In the genomic region with DNA sequence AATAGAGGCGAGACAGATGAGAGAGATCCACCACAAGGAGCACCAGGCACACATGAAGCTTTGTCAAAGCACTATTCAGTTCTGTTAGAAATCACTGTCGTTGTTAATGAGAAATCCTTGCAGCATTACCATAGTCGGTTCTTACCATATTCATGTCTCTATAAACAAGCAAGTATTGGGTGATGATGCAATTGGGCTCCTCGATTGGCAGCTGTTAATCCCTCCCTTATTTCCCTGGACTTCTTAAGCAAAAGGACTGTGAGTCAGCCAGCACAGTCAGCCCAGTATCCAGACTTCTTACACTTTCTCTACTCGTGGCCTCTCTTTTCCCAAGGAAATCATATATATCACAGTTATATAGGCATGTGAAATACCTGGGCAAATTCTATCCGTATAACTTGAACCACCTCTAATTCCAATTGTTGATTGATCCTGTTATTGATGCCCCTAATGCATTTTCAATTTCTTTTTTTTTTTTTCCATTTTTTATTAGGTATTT, we compare ENCODE assay signal across 18 mouse cellular contexts. TPM values are rescaled to one million over a fixed set of nuclear protein-coding genes. Genes with fewer than 3 reads are reported as not detected.
A peak's percentile ranks its signal among the peaks of the same experiment; 100 is the strongest.
DNase-seq lines count a peak whose midpoint lies in the region; ATAC-seq lines count a peak whose summit lies in the region.
"Had no signal": no experiment of that assay in that cellular context is flagged by ENCODE, and none has a peak within 500 bp of the region (broad histone marks: within the 10 kb centered on the region; RNA-seq: fewer than 3 reads in every experiment).

No protein-coding gene starts in this region.

- H3K4me2 ChIP-seq in liver, embryonic 11.5 days, result no peak overlapping the region
- H3K4me2 ChIP-seq: embryonic facial prominence, embryonic 12.5 days; forebrain, embryonic 13.5 days; forebrain, embryonic 15.5 days had no signal

- H3K36me3 ChIP-seq in liver, embryonic 11.5 days (ENCODE audit: control insufficient read depth, insufficient read depth, low read length), result no peaks in the 10 kb centered on the region
- H3K36me3 ChIP-seq: embryonic facial prominence, embryonic 10.5 days; embryonic facial prominence, embryonic 12.5 days; forebrain, embryonic 15.5 days had no signal

- no peak for ATAC-seq in liver, embryonic 11.5 days (replicated peaks; ENCODE audit: low FRiP score)
- no peak for ATAC-seq in activated CD4-positive, CD25-positive, alpha-beta regulatory T cell, adult 4 months
- ATAC-seq: forebrain, embryonic 13.5 days; forebrain, embryonic 15.5 days; forebrain, postnatal 0 days; Patski had no signal

- no peaks in the 10 kb centered on the region for H3K9me3 ChIP-seq in liver, embryonic 11.5 days (ENCODE audit: control insufficient read depth, low read length)
- H3K9me3 ChIP-seq: embryonic facial prominence, embryonic 10.5 days; embryonic facial prominence, embryonic 12.5 days; forebrain, embryonic 13.5 days; forebrain, embryonic 15.5 days had no signal

- intact Hi-C loops in heart, postnatal 25 days (cut with DNase I), result no loop called here

- H3K27me3 ChIP-seq in liver, embryonic 11.5 days (replicated peaks; ENCODE audit: control insufficient read depth, insufficient read depth, low read length), result no peaks in the 10 kb centered on the region
- H3K27me3 ChIP-seq: embryonic facial prominence, embryonic 12.5 days; forebrain, embryonic 13.5 days; forebrain, embryonic 15.5 days; Patski had no signal

- H3K9ac ChIP-seq in liver, embryonic 11.5 days (ENCODE audit: low read depth, low read length), result no peak overlapping the region
- H3K9ac ChIP-seq: embryonic facial prominence, embryonic 12.5 days; forebrain, embryonic 13.5 days; forebrain, embryonic 15.5 days; forebrain, postnatal 0 days had no signal

- WGBS in liver, embryonic 11.5 days, result 82% methylated on average over 6 of the region's 6 CpGs

- no peak overlapping the region for H3K4me3 ChIP-seq in liver, embryonic 11.5 days (ENCODE audit: low read depth, low read length)
- H3K4me3 ChIP-seq: embryonic facial prominence, embryonic 10.5 days; embryonic facial prominence, embryonic 12.5 days; forebrain, embryonic 13.5 days; forebrain, embryonic 15.5 days had no signal

- no peaks in the 10 kb centered on the region for H3K4me1 ChIP-seq in liver, embryonic 11.5 days (replicated peaks; ENCODE audit: control insufficient read depth, insufficient read depth, low read length)
- H3K4me1 ChIP-seq: embryonic facial prominence, embryonic 10.5 days; embryonic facial prominence, embryonic 12.5 days; forebrain, embryonic 13.5 days; forebrain, embryonic 15.5 days had no signal

- peak; percentile 24 for DNase-seq in heart, adult 11 months
- no peak for DNase-seq in heart, postnatal 25 days (ENCODE audit: low spot score)
- peak; percentile 100 for DNase-seq in adipocyte (ENCODE audit: low spot score)
- no peak for DNase-seq in liver, embryonic 11.5 days (ENCODE audit: low spot score)
- DNase-seq: adrenal gland, adult 8-10 months; adrenal gland, postnatal 14 days; adrenal gland, postnatal 36 days; cerebellum, adult 11-12 months; cerebellum, adult 2 months; cerebellum, adult 9-10 months; cerebellum, postnatal 25 days; forebrain, postnatal 0 days had no signal

- H3K27ac ChIP-seq in liver, embryonic 11.5 days (ENCODE audit: low read depth, low read length), result no peak overlapping the region
- H3K27ac ChIP-seq: embryonic facial prominence, embryonic 10.5 days; embryonic facial prominence, embryonic 12.5 days; forebrain, embryonic 13.5 days; forebrain, embryonic 15.5 days had no signal

RNA-seq across cellular contexts. Expression of a gene that starts 5.3 kb away (rescaled TPM):
- 10 to 100 TPM; 13.7 to 14.1 TPM for total RNA-seq in heart, postnatal 25 days (2021)
- polyA plus RNA-seq in liver, embryonic 11.5 days (2014; fragmentation: Nextera tagmentation; extraction: Ambion mirVana), result 35.1 and 37.8 TPM in 2 replicates
- polyA plus RNA-seq in activated CD4-positive, CD25-positive, alpha-beta regulatory T cell, adult 4 months (2017; shearing (Covaris generic)), result 10 to 100 TPM; 41.0 to 47.6 TPM

Comparison
In these comparisons a context has a peak if more than half of its experiments do, and no peak if none do; other contexts are left out.
1. DNase-seq: peak in heart, adult 11 months (single experiment) and adipocyte (single experiment); none in heart, postnatal 25 days (single experiment) and liver, embryonic 11.5 days (single experiment).